Mouse (Mus musculus): Measurements from ENCODE around the gene 1110059G10Rik. TPM values are rescaled to one million over a fixed set of nuclear protein-coding genes. Genes with fewer than 3 reads are reported as not detected.

1110059G10Rik gene
- polyA plus RNA-seq, 1 experiment from 2014 or later = 26.8 TPM

Other genes starting within 250 kb of the 1110059G10Rik start
- not detected in 2 replicates for gene Topaz1, start 203.7 kb downstream of the 1110059G10Rik start, polyA plus RNA-seq (2015; fragmentation: Nextera tagmentation; extraction: Ambion mirVana)
- gene Tcaim, start 145.5 kb downstream of the 1110059G10Rik start, polyA plus RNA-seq (2015; fragmentation: Nextera tagmentation; extraction: Ambion mirVana) = 9.3 and 9.9 TPM in 2 replicates
- 0.63 TPM in 1 of 2 replicates, not detected in the other for gene Gm35549, start 107.0 kb downstream of the 1110059G10Rik start, polyA plus RNA-seq (2015; fragmentation: Nextera tagmentation; extraction: Ambion mirVana)
- gene Zfp445, start 85.0 kb downstream of the 1110059G10Rik start, polyA plus RNA-seq (2015; fragmentation: Nextera tagmentation; extraction: Ambion mirVana) = 121 and 131 TPM in 2 replicates
- gene Zkscan7, start 65.3 kb downstream of the 1110059G10Rik start, polyA plus RNA-seq (2015; fragmentation: Nextera tagmentation; extraction: Ambion mirVana) = 4.7 and 4.9 TPM in 2 replicates
- 16.8 and 19.7 TPM in 2 replicates for gene Zfp105, start 27.9 kb downstream of the 1110059G10Rik start, polyA plus RNA-seq (2015; fragmentation: Nextera tagmentation; extraction: Ambion mirVana)
- 5.5 and 9.0 TPM in 2 replicates for gene Kif15, start within 50 bp of the 1110059G10Rik start, polyA plus RNA-seq (2015; fragmentation: Nextera tagmentation; extraction: Ambion mirVana)
- gene Tmem42, start 70.3 kb upstream of the 1110059G10Rik start, polyA plus RNA-seq (2015; fragmentation: Nextera tagmentation; extraction: Ambion mirVana) = 29.5 and 30.1 TPM in 2 replicates
- gene Tgm4, start 83.7 kb upstream of the 1110059G10Rik start, polyA plus RNA-seq (2015; fragmentation: Nextera tagmentation; extraction: Ambion mirVana) = 0.43 and 0.65 TPM in 2 replicates
- 83.8 and 84.9 TPM in 2 replicates for gene Zdhhc3, start 162.2 kb upstream of the 1110059G10Rik start, polyA plus RNA-seq (2015; fragmentation: Nextera tagmentation; extraction: Ambion mirVana)
- gene Exosc7, start 162.2 kb upstream of the 1110059G10Rik start, polyA plus RNA-seq (2015; fragmentation: Nextera tagmentation; extraction: Ambion mirVana) = 71.4 and 73.1 TPM in 2 replicates
- gene Clec3b, start 199.9 kb upstream of the 1110059G10Rik start, polyA plus RNA-seq (2015; fragmentation: Nextera tagmentation; extraction: Ambion mirVana) = 2.2 and 3.6 TPM in 2 replicates

Measured in midbrain, embryonic 16.5 days (tissue).